Comparison of ENCODE assay signal across 24 mouse cellular contexts in the genomic region with DNA sequence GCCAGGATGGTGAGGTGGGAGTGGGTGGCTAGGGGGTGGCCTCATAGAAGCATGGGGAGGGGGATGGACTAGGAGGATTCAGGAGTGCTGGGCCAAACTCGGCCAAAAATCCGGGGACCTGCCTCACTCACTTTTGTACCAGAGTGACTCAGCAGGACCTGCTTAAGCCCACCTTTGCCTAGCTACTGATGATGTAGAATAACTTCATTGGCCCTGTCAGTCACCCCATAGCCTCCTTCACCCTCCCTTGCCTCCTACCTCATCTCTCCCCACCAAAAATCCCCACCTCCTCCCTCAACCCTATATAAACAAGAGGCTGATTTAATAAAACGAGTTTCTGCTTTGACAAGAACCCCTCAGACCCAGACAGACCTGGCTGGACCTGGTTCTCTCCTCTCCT.
DNase-seq lines count a peak whose midpoint lies in the region; ATAC-seq and TF ChIP-seq lines count a peak whose summit lies in the region.
"Had no signal": no experiment of that assay in that cellular context is flagged by ENCODE, and none has a peak within 500 bp of the region (broad histone marks: within the 10 kb centered on the region; RNA-seq: fewer than 3 reads in every experiment).

No protein-coding gene starts in this region.

- no peaks in the 10 kb centered on the region for H3K4me1 ChIP-seq in heart, embryonic 11.5 days (ENCODE audit: control insufficient read depth, insufficient read depth, low read length)
- H3K4me1 ChIP-seq in midbrain, embryonic 14.5 days (ENCODE audit: control insufficient read depth, insufficient read depth, low read length), result no peaks in the 10 kb centered on the region
- no peaks in the 10 kb centered on the region for H3K4me1 ChIP-seq in midbrain, postnatal 0 days (ENCODE audit: insufficient read depth, low read length)
- H3K4me1 ChIP-seq: embryonic facial prominence, embryonic 13.5 days; embryonic facial prominence, embryonic 15.5 days; forebrain, embryonic 10.5 days; forebrain, embryonic 12.5 days had no signal

- no peaks in the 10 kb centered on the region for H3K27me3 ChIP-seq in heart, embryonic 11.5 days (ENCODE audit: control insufficient read depth, insufficient read depth, low read length)
- no peaks in the 10 kb centered on the region for H3K27me3 ChIP-seq in midbrain, embryonic 14.5 days (ENCODE audit: control insufficient read depth, insufficient read depth, low read length)
- no peaks in the 10 kb centered on the region for H3K27me3 ChIP-seq in midbrain, postnatal 0 days (ENCODE audit: insufficient read depth, low read length)
- H3K27me3 ChIP-seq: embryonic facial prominence, embryonic 13.5 days; embryonic facial prominence, embryonic 15.5 days; forebrain, embryonic 12.5 days had no signal

- intact Hi-C loops in heart, postnatal 10 days (cut with DNase I), result no loop called here

- 0 out of 2 replicates have a peak, but pooled peaks have one; percentile 22 for ATAC-seq in heart, embryonic 11.5 days (replicated peaks; ENCODE audit: insufficient number of reproducible peaks, low FRiP score, low TSS enrichment)
- peak; percentile 27; the same call in 1 of the 2 replicates for ATAC-seq in midbrain, embryonic 14.5 days (ENCODE audit: low FRiP score, low TSS enrichment)
- ATAC-seq in midbrain, postnatal 0 days (ENCODE audit: low FRiP score), result no peak; the same call in 1 of the 2 replicates
- ATAC-seq in hematopoietic stem cell, adult 5-6 weeks (replicated peaks in 1 of 2; ENCODE audit: insufficient read depth in 1 of 2, low FRiP score in 2 of 2, low TSS enrichment in 1 of 2, low read depth in 1 of 2, poor library complexity in 2 of 2, severe bottlenecking in 2 of 2), result peak; percentile 53 to 87
- ATAC-seq: forebrain, embryonic 14.5 days; forebrain, embryonic 16.5 days had no signal

- H3K9me3 ChIP-seq in heart, embryonic 11.5 days (replicated peaks; ENCODE audit: control insufficient read depth, low read length), result no peaks in the 10 kb centered on the region
- no peaks in the 10 kb centered on the region for H3K9me3 ChIP-seq in midbrain, embryonic 14.5 days (ENCODE audit: control insufficient read depth, low read length)
- no peaks in the 10 kb centered on the region for H3K9me3 ChIP-seq in midbrain, postnatal 0 days (ENCODE audit: low read length)
- H3K9me3 ChIP-seq: embryonic facial prominence, embryonic 13.5 days; embryonic facial prominence, embryonic 15.5 days; forebrain, embryonic 10.5 days; forebrain, embryonic 12.5 days had no signal

- no peak overlapping the region for H3K27ac ChIP-seq in heart, embryonic 11.5 days (ENCODE audit: low read depth, low read length)
- H3K27ac ChIP-seq in midbrain, embryonic 14.5 days (replicated peaks; ENCODE audit: low read depth, low read length), result no peak overlapping the region
- H3K27ac ChIP-seq in midbrain, postnatal 0 days (ENCODE audit: low read depth, low read length), result no peak overlapping the region
- H3K27ac ChIP-seq: embryonic facial prominence, embryonic 13.5 days; embryonic facial prominence, embryonic 15.5 days; forebrain, embryonic 10.5 days; forebrain, embryonic 12.5 days had no signal

- no peak overlapping the region for H3K9ac ChIP-seq in heart, embryonic 11.5 days (ENCODE audit: low read depth, low read length)
- H3K9ac ChIP-seq in midbrain, embryonic 14.5 days (replicated peaks; ENCODE audit: low read length), result no peak overlapping the region
- no peak overlapping the region for H3K9ac ChIP-seq in midbrain, postnatal 0 days (replicated peaks; ENCODE audit: low read length, poor library complexity, severe bottlenecking)
- H3K9ac ChIP-seq: embryonic facial prominence, embryonic 13.5 days; embryonic facial prominence, embryonic 15.5 days; forebrain, embryonic 12.5 days had no signal

- WGBS in heart, embryonic 11.5 days (ENCODE audit: insufficient replicate concordance), result 46% methylated on average over 3 of the region's 3 CpGs
- 59% methylated on average over 3 of the region's 3 CpGs for WGBS in midbrain, embryonic 14.5 days
- 46% methylated on average over 3 of the region's 3 CpGs for WGBS in midbrain, postnatal 0 days

- TF ChIP-seq CTCF in midbrain, postnatal 0 days (IDR thresholded peaks at IDR 0.05), result no peak

- H3K4me2 ChIP-seq in heart, embryonic 11.5 days, result no peak overlapping the region
- no peak overlapping the region for H3K4me2 ChIP-seq in midbrain, embryonic 14.5 days (ENCODE audit: low read length)
- H3K4me2 ChIP-seq in midbrain, postnatal 0 days (ENCODE audit: low read depth, low read length, poor library complexity, severe bottlenecking), result no peak overlapping the region
- H3K4me2 ChIP-seq: embryonic facial prominence, embryonic 13.5 days; embryonic facial prominence, embryonic 15.5 days; forebrain, embryonic 12.5 days had no signal

- H3K4me3 ChIP-seq in heart, embryonic 11.5 days (ENCODE audit: low read depth, low read length), result no peak overlapping the region
- H3K4me3 ChIP-seq in midbrain, embryonic 14.5 days (replicated peaks; ENCODE audit: low read depth, low read length), result no peak overlapping the region
- no peak overlapping the region for H3K4me3 ChIP-seq in midbrain, postnatal 0 days (ENCODE audit: low read depth, low read length)
- H3K4me3 ChIP-seq: embryonic facial prominence, embryonic 13.5 days; embryonic facial prominence, embryonic 15.5 days; erythroblast, embryonic 14.5 days; forebrain, embryonic 10.5 days; forebrain, embryonic 12.5 days had no signal

- no peaks in the 10 kb centered on the region for H3K36me3 ChIP-seq in heart, embryonic 11.5 days (ENCODE audit: control insufficient read depth, insufficient read depth, low read length)
- no peaks in the 10 kb centered on the region for H3K36me3 ChIP-seq in midbrain, embryonic 14.5 days (ENCODE audit: control insufficient read depth, insufficient read depth, low read length)
- no peaks in the 10 kb centered on the region for H3K36me3 ChIP-seq in midbrain, postnatal 0 days (ENCODE audit: insufficient read depth, low read length)
- H3K36me3 ChIP-seq: embryonic facial prominence, embryonic 13.5 days; embryonic facial prominence, embryonic 15.5 days; forebrain, embryonic 10.5 days; forebrain, embryonic 12.5 days had no signal

- no peak for DNase-seq in heart, postnatal 10 days
- no peak for DNase-seq in midbrain, embryonic 14.5 days
- DNase-seq in midbrain, postnatal 0 days (ENCODE audit: low spot score), result no peak
- DNase-seq in A20 (ENCODE audit: low read depth, low spot score), result peak; percentile 2
- DNase-seq in cerebellum, postnatal 10 days, result no peak
- DNase-seq in urinary bladder, postnatal 14 days (ENCODE audit: low spot score), result no peak
- DNase-seq: adrenal gland, adult 2 months; adrenal gland, postnatal 10 days; adrenal gland, postnatal 25 days; cerebellum, adult 11 months; cerebellum, adult 18-20 months; cerebellum, adult 8-10 months; cerebellum, adult 9-11 months; cerebellum, postnatal 25 days; embryo, embryonic 11 days had no signal
